Mouse (Mus musculus) CH12.LX (cell line): ENCODE data around the gene Tubd1. TPM values are rescaled to one million over a fixed set of nuclear protein-coding genes. Genes with fewer than 3 reads are reported as not detected.

Experiments
- DNase-seq: peaks from one replicate; pipeline ENCODE4 v3.0.0-alpha.2; 2013; ENCODE audit errors: extremely low read depth
- H3K27ac ChIP-seq: 2 replicates; pipeline ENCODE4 v1.5.1; 2012; ENCODE audit warnings: low read depth, mild to moderate bottlenecking, control low read depth, moderate library complexity; ENCODE audit not compliant: insufficient read depth
- H3K27me3 ChIP-seq: replicated peaks from 2 replicates; pipeline ENCODE3; 2012; ENCODE audit warnings: inconsistent platforms
- H3K36me3 ChIP-seq, 2 experiments: replicated peaks in 1 of 2; 2 replicates each; pipeline versions ENCODE3 to v1.6.1; 2012; ENCODE audit warnings: inconsistent platforms in 1 of 2, low read length in 1 of 2, mild to moderate bottlenecking in 1 of 2, mixed read lengths in 1 of 2, moderate library complexity in 1 of 2; ENCODE audit not compliant: control insufficient read depth in 1 of 2, insufficient read depth in 1 of 2
- H3K4me1 ChIP-seq, 2 experiments: 2 replicates each; pipeline ENCODE4 v1.6.1; 2012; ENCODE audit warnings: inconsistent platforms in 1 of 2, moderate library complexity in 1 of 2; ENCODE audit not compliant: insufficient read depth in 2 of 2, control insufficient read depth in 1 of 2
- H3K4me2 ChIP-seq: 2 replicates; pipeline ENCODE4 v1.6.1; 2012; ENCODE audit warnings: low read depth, mild to moderate bottlenecking, control low read depth; ENCODE audit not compliant: poor library complexity, insufficient read depth, severe bottlenecking
- H3K4me3 ChIP-seq, 3 experiments: fragments of 150-350 bp in 1 of 3; sonication (generic) in 1 of 3; replicated peaks in 1 of 3; 2 replicates each; pipeline versions ENCODE3 to v1.5.1; 2011 to 2012; ENCODE audit warnings: low read depth in 2 of 3, low read length in 2 of 3, mild to moderate bottlenecking in 2 of 3, moderate library complexity in 2 of 3, control low read depth in 1 of 3, improper control_type of control experiment in 1 of 3, inconsistent platforms in 1 of 3, mixed read lengths in 1 of 3; ENCODE audit not compliant: poor library complexity in 1 of 3
- H3K79me2 ChIP-seq: replicated peaks from 2 replicates; pipeline ENCODE4 v1.6.1; 2012; ENCODE audit warnings: mild to moderate bottlenecking, moderate library complexity; ENCODE audit not compliant: control insufficient read depth, poor library complexity, insufficient read depth, severe bottlenecking; ENCODE audit errors: extremely low read depth
- H3K9ac ChIP-seq: 2 replicates; pipeline ENCODE4 v1.6.1; 2012; ENCODE audit warnings: low read depth, mild to moderate bottlenecking, control low read depth, moderate library complexity; ENCODE audit not compliant: insufficient read depth
- H3K9me3 ChIP-seq: replicated peaks from 2 replicates; pipeline ENCODE3; 2012; ENCODE audit warnings: low read length, inconsistent platforms, mixed read lengths
- BHLHE40 ChIP-seq: IDR thresholded peaks from 2 replicates; pipeline ENCODE4 v1.6.1; 2011; ENCODE audit warnings: mild to moderate bottlenecking, low read depth, low read length, improper control_type of control experiment
- CHD1 ChIP-seq: IDR thresholded peaks from 2 replicates; pipeline ENCODE4 v1.6.1; 2012; ENCODE audit warnings: low read depth, low read length, improper control_type of control experiment, inconsistent platforms
- CHD2 ChIP-seq: IDR thresholded peaks from 2 replicates; pipeline ENCODE4 v1.6.1; 2011; ENCODE audit warnings: low read length, improper control_type of control experiment
- CTCF ChIP-seq, 2 experiments: IDR thresholded peaks in 1 of 2; conservative IDR thresholded peaks in 1 of 2; 2 replicates each; pipeline ENCODE4 v1.5.1; 2011 to 2012; ENCODE audit warnings: low read depth in 2 of 2, low read length in 2 of 2, improper control_type of control experiment in 1 of 2, inconsistent platforms in 1 of 2, mild to moderate bottlenecking in 1 of 2, moderate library complexity in 1 of 2
- E2F4 ChIP-seq: IDR thresholded peaks from 2 replicates; pipeline ENCODE4 v1.6.1; 2011; ENCODE audit warnings: low read depth, low read length, improper control_type of control experiment; ENCODE audit not compliant: insufficient replicate concordance
- ELF1 ChIP-seq: IDR thresholded peaks from 2 replicates; pipeline ENCODE4 v1.6.1; 2014; ENCODE audit warnings: low read depth, mild to moderate bottlenecking, inconsistent platforms, low read length, improper control_type of control experiment
- EP300 ChIP-seq: IDR thresholded peaks from 2 replicates; pipeline ENCODE4 v1.6.1; 2011; ENCODE audit warnings: low read length, improper control_type of control experiment
- HCFC1 ChIP-seq: IDR thresholded peaks from 2 replicates; pipeline ENCODE4 v1.6.1; 2012; ENCODE audit warnings: low read depth, mild to moderate bottlenecking, inconsistent platforms, low read length, improper control_type of control experiment
- JUND ChIP-seq: conservative IDR thresholded peaks from 2 replicates; pipeline ENCODE4 v1.6.1; 2011; ENCODE audit warnings: low read depth, low read length, improper control_type of control experiment
- KAT2A ChIP-seq: IDR thresholded peaks from 2 replicates; pipeline ENCODE4 v1.6.1; 2012; ENCODE audit warnings: low read length, improper control_type of control experiment, inconsistent platforms; ENCODE audit not compliant: insufficient replicate concordance
- MAZ ChIP-seq: IDR thresholded peaks from 2 replicates; pipeline ENCODE4 v1.6.1; 2012; ENCODE audit warnings: low read depth, mild to moderate bottlenecking, inconsistent platforms, low read length, improper control_type of control experiment, moderate library complexity
- MYC ChIP-seq: IDR thresholded peaks from 2 replicates; pipeline ENCODE4 v1.6.1; 2011; ENCODE audit warnings: low read depth, mild to moderate bottlenecking, improper control_type of control experiment, low read length
- NRF1 ChIP-seq: IDR thresholded peaks from 2 replicates; pipeline ENCODE4 v1.6.1; 2014; ENCODE audit warnings: low read depth, mild to moderate bottlenecking, inconsistent platforms, low read length, improper control_type of control experiment, moderate library complexity
- PAX5 ChIP-seq: IDR thresholded peaks from 2 replicates; pipeline ENCODE4 v1.6.1; 2012; ENCODE audit warnings: low read length, inconsistent platforms, mixed read lengths
- POLR2A ChIP-seq: IDR thresholded peaks from 2 replicates; pipeline ENCODE4 v1.6.1; 2011; ENCODE audit warnings: low read depth, mild to moderate bottlenecking, improper control_type of control experiment, low read length
- RAD21 ChIP-seq: IDR thresholded peaks from 2 replicates; pipeline ENCODE4 v1.6.1; 2011; ENCODE audit warnings: low read depth, mild to moderate bottlenecking, low read length, improper control_type of control experiment, moderate library complexity
- SIN3A ChIP-seq: IDR thresholded peaks from 2 replicates; pipeline ENCODE4 v1.6.1; 2012; ENCODE audit warnings: low read length, improper control_type of control experiment, inconsistent platforms
- TBP ChIP-seq: conservative IDR thresholded peaks from 2 replicates; pipeline ENCODE4 v1.6.1; 2011; ENCODE audit warnings: low read depth, low read length, improper control_type of control experiment
- UBTF ChIP-seq: IDR thresholded peaks from 2 replicates; pipeline ENCODE4 v1.6.1; 2012; ENCODE audit warnings: low read depth, mild to moderate bottlenecking, inconsistent platforms, low read length, improper control_type of control experiment, moderate library complexity
- USF2 ChIP-seq: conservative IDR thresholded peaks from 2 replicates; pipeline ENCODE4 v1.6.1; 2011; ENCODE audit warnings: low read depth, low read length, improper control_type of control experiment
- ZC3H11A ChIP-seq: IDR thresholded peaks from 2 replicates; pipeline ENCODE4 v1.6.1; 2012; ENCODE audit warnings: low read depth, mild to moderate bottlenecking, inconsistent platforms, low read length, improper control_type of control experiment
- ZKSCAN1 ChIP-seq: IDR thresholded peaks from 2 replicates; pipeline ENCODE4 v1.6.1; 2012; ENCODE audit warnings: low read depth, inconsistent platforms, low read length, improper control_type of control experiment, borderline replicate concordance
- ZNF384 ChIP-seq: IDR thresholded peaks from 2 replicates; pipeline ENCODE4 v1.6.1; 2012; ENCODE audit warnings: low read depth, low read length, improper control_type of control experiment, inconsistent platforms
- dilution Hi-C: fragments of 300-500 bp; cut with MboI; formaldehyde crosslinking; loops from 2 replicates; pipeline ENCODE4 v1.14.3; 2020; ENCODE audit warnings: low sequenced_read_pairs; ENCODE audit not compliant: extremely low pct_unique_long_range_greater_than_20kb, extremely low pct_ligation_motif_present
- in situ Hi-C: fragments of 300-500 bp; cut with MboI; formaldehyde crosslinking; loops from 3 replicates; pipeline ENCODE4 v1.14.3; 2019; ENCODE audit warnings: low sequenced_read_pairs, low pct_ligation_motif_present, low pct_unique_long_range_greater_than_20kb, mixed read lengths
- polyA plus RNA-seq: library from polyadenylated mRNA; unstranded; fragments of >175 nt; gene quantifications from 2 replicates; pipeline ENCODE4 v1.2.1, GENCODE M21; 2012; ENCODE audit warnings: low read depth; ENCODE audit not compliant: insufficient read length
- total RNA-seq, 2 experiments: library from RNA; depleted of rRNA; stranded (reverse); fragments of 300-350 nt in 1 of 2; fragments of >200 nt in 1 of 2; gene quantifications; 2 replicates each; pipeline ENCODE4 v1.2.3; 2012 to 2014

Tubd1 gene
- total and polyA plus RNA-seq, 3 experiments, result 9.7 to 12.6 (median 11.9) TPM

DNA sequence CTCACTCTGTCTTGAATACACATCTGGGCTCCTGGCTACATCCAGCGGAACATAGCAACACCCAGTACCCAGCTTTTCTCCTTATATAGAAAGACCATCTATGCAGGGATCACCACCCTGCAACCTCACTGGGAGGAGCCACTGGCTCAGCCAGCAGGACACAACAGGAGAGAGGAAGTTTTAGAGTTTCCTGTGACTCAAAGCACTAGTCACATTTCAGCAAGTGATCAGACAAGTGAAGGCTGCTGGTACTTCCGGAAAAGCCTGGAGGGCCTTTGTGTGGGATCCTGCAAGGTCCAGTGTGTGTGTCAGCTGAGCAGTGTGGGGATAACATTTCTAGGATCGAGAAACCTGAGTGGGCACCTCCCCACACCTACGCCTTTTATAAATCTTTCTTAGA is 32.4 kb downstream of the Tubd1 start (continued):
- peak; percentile 83 for TF ChIP-seq MYC
- peak; percentile 95 for TF ChIP-seq TBP
- TF ChIP-seq USF2, result no peak
- TF ChIP-seq SIN3A, result peak; percentile 89
- TF ChIP-seq CHD1, result no peak; the same call in 1 of the 2 replicates
- TF ChIP-seq EP300, result peak; percentile 93
- TF ChIP-seq MAZ, result 0 out of 2 replicates have a peak, but pooled peaks have one; percentile 70
- TF ChIP-seq UBTF, result no peak
- TF ChIP-seq ZC3H11A, result no peak

DNA sequence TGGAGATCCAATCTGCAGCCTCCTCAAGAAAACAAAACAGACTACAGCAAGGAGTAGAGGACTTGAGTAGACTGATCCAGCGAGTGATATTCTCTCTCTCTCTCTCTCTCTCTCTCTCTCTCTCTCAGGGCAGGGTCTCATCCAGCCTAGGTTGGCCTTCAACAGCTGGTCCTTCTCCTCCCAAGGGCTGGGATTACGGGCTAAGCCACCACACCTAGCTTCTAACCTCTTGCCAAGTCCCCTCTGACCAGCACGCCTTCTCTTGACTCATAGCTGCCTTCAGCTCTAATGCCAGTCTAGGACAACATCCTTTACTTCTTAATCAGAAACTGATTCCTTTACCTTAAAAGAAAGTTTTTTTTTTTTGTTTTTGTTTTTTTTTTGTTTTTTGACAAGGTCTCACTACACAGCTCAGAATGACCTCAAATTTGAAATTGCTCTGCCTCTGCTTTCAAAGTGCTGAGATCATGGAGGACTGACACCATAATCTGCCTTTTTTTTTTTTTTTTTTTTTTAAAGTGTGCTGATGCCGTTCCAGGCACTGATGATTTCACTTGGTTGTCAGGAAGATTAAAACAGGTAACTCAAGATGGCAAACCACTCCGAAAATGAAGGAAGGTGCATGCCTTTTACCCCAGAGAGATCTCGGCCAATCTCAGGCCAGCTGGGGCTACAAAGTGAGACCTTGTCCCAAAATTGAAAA is 33.5 kb downstream of the Tubd1 start:
- DNase-seq, result no peak
- H3K27me3 ChIP-seq, result no peaks in the 10 kb centered on the region
- TF ChIP-seq PAX5, result no peak
- no peak for TF ChIP-seq MYC
- peak; percentile 85 for TF ChIP-seq ZNF384
- TF ChIP-seq CTCF (conservative IDR thresholded peaks at IDR 0.05 in 1 of 2, IDR thresholded peaks at IDR 0.05 in 1 of 2; ENCODE audit: low read depth in 2 of 2, low read length in 2 of 2), result no peak
- TF ChIP-seq ELF1, result no peak
- no peak for TF ChIP-seq E2F4
- no peak for TF ChIP-seq ZC3H11A
- no peak for TF ChIP-seq NRF1
- peak; percentile 16; the same call in 1 of the 2 replicates for TF ChIP-seq POLR2A
- no peak; the same call in none of the 2 replicates for TF ChIP-seq CHD1
- no peak for TF ChIP-seq JUND
- no peak for TF ChIP-seq ZKSCAN1
- TF ChIP-seq KAT2A, result no peak
- no peak for TF ChIP-seq RAD21
- no peak for TF ChIP-seq CHD2
- 0 out of 2 replicates have a peak, but pooled peaks have one; percentile 26 for TF ChIP-seq BHLHE40
- TF ChIP-seq MAZ, result no peak
- TF ChIP-seq HCFC1, result no peak
- H3K36me3 ChIP-seq, result no peaks in the 10 kb centered on the region
- H3K9me3 ChIP-seq, result no peaks in the 10 kb centered on the region
- peak overlapping the region; percentile 93 for H3K27ac ChIP-seq
- H3K9ac ChIP-seq, result peak overlapping the region; percentile 99
- H3K4me1 ChIP-seq, result peaks cover 42 to 93% of the 10 kb centered on the region in 2 experiments
- H3K4me3 ChIP-seq, result peak overlapping the region in 2 of 3 experiments; percentile 7 to 30
- dilution Hi-C loops (no loop called here), in situ Hi-C loops (loop anchor here (5.0 to 10.0 kb wide), 2 partner anchors 74 to 427 kb away; no protein-coding TSS in a partner anchor)
- H3K4me2 ChIP-seq, result peak overlapping the region; percentile 86
- H3K79me2 ChIP-seq, result no peaks in the 10 kb centered on the region; the same call in 1 of the 2 replicates
